Mouse (Mus musculus): Measurements from ENCODE around the gene Mlxipl. TPM values are rescaled to one million over a fixed set of nuclear protein-coding genes. Genes with fewer than 3 reads are reported as not detected.

Gene Mlxipl
- total and polyA plus RNA-seq, 2 experiments from 2014 or later: 0.79 to 1.2 TPM

DNA sequence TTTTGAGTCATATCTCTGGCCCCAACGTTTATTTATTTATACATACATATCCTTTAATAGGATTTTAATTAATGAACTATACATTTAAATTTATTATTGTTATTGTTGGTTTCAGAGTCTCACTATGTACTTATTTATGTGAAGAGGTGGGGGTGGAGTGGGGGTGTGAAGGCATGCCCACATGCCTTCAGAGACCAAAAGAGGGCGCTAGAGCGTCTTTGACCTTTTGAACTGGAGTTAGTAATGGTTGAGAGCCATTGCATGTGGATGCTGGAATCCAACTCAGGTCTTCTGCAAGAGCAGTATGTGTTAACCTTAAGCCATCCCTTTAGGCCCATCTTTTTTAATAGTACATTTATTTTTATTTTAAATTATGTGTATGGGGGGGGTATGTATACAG, 95.9 kb downstream of the Mlxipl start:
- Histone ChIP-seq H3K36me3 (ENCODE audit: insufficient read depth, low read length) (peaks cover 13% of the 10 kb centered on the region), H3K27ac (ENCODE audit: low read depth, low read length) (no peak overlapping the region), H3K4me1 (ENCODE audit: insufficient read depth, low read length) (peaks cover 12% of the 10 kb centered on the region; the same call in 1 of the 2 replicates), H3K9ac (replicated peaks; ENCODE audit: low read length, poor library complexity, severe bottlenecking) (no peak overlapping the region), H3K4me2 (ENCODE audit: low read depth, low read length, poor library complexity, severe bottlenecking) (no peak overlapping the region), H3K27me3 (ENCODE audit: insufficient read depth, low read length) (no peaks in the 10 kb centered on the region), H3K9me3 (ENCODE audit: low read length) (no peaks in the 10 kb centered on the region), H3K4me3 (ENCODE audit: low read depth, low read length) (no peak overlapping the region)
- TF ChIP-seq CTCF (IDR thresholded peaks at IDR 0.05): peak; percentile 37
- WGBS: 40% methylated on average over 3 of the region's 3 CpGs
- no peak for ATAC-seq (ENCODE audit: low FRiP score)
- DNase-seq (ENCODE audit: low spot score): no peak

DNA sequence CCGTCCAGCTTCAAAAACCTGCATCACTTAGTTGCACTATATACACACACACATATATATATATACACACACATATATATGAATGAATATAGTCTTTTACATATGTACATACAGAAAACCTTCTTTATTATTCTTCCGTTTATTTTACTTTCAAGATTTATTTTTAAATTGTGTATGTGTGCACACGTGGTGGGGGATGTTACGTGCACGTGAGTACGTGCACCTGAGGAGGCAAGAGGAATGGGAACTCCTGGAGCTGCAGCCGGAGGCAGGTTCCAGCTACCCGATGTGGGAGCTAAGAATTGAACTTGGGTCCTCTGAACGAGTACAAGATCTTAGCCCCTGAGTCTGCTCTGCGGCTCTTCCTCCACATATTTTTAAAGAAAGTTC, 96.5 kb downstream of the Mlxipl start:
- H3K4me2 ChIP-seq (ENCODE audit: low read depth, low read length, poor library complexity, severe bottlenecking): peak overlapping the region; percentile 80
- 18% methylated on average over 10 of the region's 10 CpGs for WGBS
- no peak for TF ChIP-seq CTCF (IDR thresholded peaks at IDR 0.05)
- H3K4me3 ChIP-seq (ENCODE audit: low read depth, low read length): peak overlapping the region; percentile 100
- no peaks in the 10 kb centered on the region for H3K27me3 ChIP-seq (ENCODE audit: insufficient read depth, low read length)
- ATAC-seq (ENCODE audit: low FRiP score) (peak; percentile 39; the same call in 1 of the 2 replicates), DNase-seq (ENCODE audit: low spot score) (no peak)
- peak overlapping the region; percentile 90 for H3K27ac ChIP-seq (ENCODE audit: low read depth, low read length)
- H3K36me3 ChIP-seq (ENCODE audit: insufficient read depth, low read length): peaks cover 7% of the 10 kb centered on the region
- H3K9me3 ChIP-seq (ENCODE audit: low read length): no peaks in the 10 kb centered on the region
- peaks cover 12% of the 10 kb centered on the region; the same call in 1 of the 2 replicates for H3K4me1 ChIP-seq (ENCODE audit: insufficient read depth, low read length)
- H3K9ac ChIP-seq (replicated peaks; ENCODE audit: low read length, poor library complexity, severe bottlenecking): peak overlapping the region; percentile 90

DNA sequence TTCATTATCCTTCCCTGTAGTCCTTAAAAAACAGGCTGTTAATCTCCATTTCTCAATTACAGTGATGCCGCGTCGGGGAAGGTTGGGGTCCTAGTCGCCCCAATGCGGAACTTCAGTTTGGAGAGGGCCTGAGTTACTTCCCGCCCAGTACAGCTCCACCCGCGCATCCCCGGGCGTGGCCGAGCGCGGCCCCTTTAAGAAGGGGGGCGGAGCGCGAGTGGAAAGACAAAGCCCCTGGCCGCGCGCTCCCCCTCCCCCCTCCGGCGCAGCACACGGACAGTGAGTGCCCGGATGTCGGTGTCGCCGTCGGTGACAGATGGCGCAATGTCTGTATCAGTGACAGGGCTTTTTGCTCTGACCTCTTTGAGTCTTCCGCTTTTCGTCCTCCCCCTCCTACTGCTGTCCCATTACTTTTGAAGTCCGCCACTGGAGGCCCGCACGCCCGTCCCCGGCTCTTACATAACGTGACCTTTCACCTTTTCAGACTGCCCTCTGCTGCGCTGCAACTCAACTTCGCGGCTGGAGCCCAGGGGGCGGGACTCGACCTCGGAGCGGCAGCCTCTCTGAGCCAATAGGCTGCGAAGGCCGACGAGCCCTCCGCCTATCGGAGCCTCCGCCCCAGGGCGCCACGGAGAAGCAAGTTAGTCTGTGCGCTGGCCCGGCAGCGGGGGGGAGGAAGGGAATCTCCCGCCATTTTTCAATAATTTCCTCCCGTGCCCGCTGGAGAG, 97.1 kb downstream of the Mlxipl start, which contains the start of gene Baz1b:
TSS of gene Baz1b (plus strand) at position 644 of the 728 bp plus-strand sequence.
- H3K27me3 ChIP-seq (ENCODE audit: insufficient read depth, low read length): no peaks in the 10 kb centered on the region
- H3K4me1 ChIP-seq (ENCODE audit: insufficient read depth, low read length): peaks cover 12% of the 10 kb centered on the region; the same call in 1 of the 2 replicates
- H3K4me2 ChIP-seq (ENCODE audit: low read depth, low read length, poor library complexity, severe bottlenecking): peak within 1 kb of the TSS; percentile 80
- ATAC-seq (ENCODE audit: low FRiP score) (peak; percentile 97), DNase-seq (ENCODE audit: low spot score) (peak; percentile 99)
- peak within 1 kb of the TSS; percentile 90 for H3K27ac ChIP-seq (ENCODE audit: low read depth, low read length)
- H3K36me3 ChIP-seq (ENCODE audit: insufficient read depth, low read length): peaks cover 5% of the 10 kb centered on the region; the same call in 1 of the 2 replicates
- peak within 1 kb of the TSS; percentile 100 for H3K4me3 ChIP-seq (ENCODE audit: low read depth, low read length)
- no peaks in the 10 kb centered on the region for H3K9me3 ChIP-seq (ENCODE audit: low read length)
- peak within 1 kb of the TSS; percentile 90 for H3K9ac ChIP-seq (replicated peaks; ENCODE audit: low read length, poor library complexity, severe bottlenecking)
- WGBS: under 1% methylated on average over 53 of the region's 57 CpGs
- TF ChIP-seq CTCF (IDR thresholded peaks at IDR 0.05): peak; percentile 41; the same call in 1 of the 2 replicates

- H3K36me3 ChIP-seq (ENCODE audit: insufficient read depth, low read length): peaks cover under 1% of the 10 kb centered on the region; the same call in 1 of the 2 replicates
- H3K9me3 ChIP-seq (ENCODE audit: low read length): no peaks in the 10 kb centered on the region
- TF ChIP-seq CTCF (IDR thresholded peaks at IDR 0.05): no peak
- H3K27me3 ChIP-seq (ENCODE audit: insufficient read depth, low read length): no peaks in the 10 kb centered on the region
- under 1% methylated on average over 81 of the region's 102 CpGs for WGBS
- peak overlapping the region; percentile 80 for H3K4me2 ChIP-seq (ENCODE audit: low read depth, low read length, poor library complexity, severe bottlenecking)
- H3K27ac ChIP-seq (ENCODE audit: low read depth, low read length): peak overlapping the region; percentile 90
- peak overlapping the region; percentile 100 for H3K4me3 ChIP-seq (ENCODE audit: low read depth, low read length)
- DNase-seq (ENCODE audit: low spot score) (no peak), ATAC-seq (ENCODE audit: low FRiP score) (0 out of 2 replicates have a peak, but pooled peaks have one; percentile 4)
- peaks cover 12% of the 10 kb centered on the region; the same call in 1 of the 2 replicates for H3K4me1 ChIP-seq (ENCODE audit: insufficient read depth, low read length)
- peak overlapping the region; percentile 90 for H3K9ac ChIP-seq (replicated peaks; ENCODE audit: low read length, poor library complexity, severe bottlenecking)
Measured at GRCm38 (mm10) chr5:135187349-135188213, 97.9 kb downstream of the Mlxipl start.

Other genes with a start within 250 kb of the Mlxipl start
- not detected in 2 replicates for gene Tmem270, start 183.2 kb upstream of the Mlxipl start, total RNA-seq (2014; rRNA removed)
- gene Tmem270, start 183.2 kb upstream of the Mlxipl start, polyA plus RNA-seq (2015; fragmentation: Nextera tagmentation; extraction: Ambion mirVana): 0.19 TPM in 1 of 2 replicates, not detected in the other
- gene Cldn13, start 174.4 kb upstream of the Mlxipl start, total RNA-seq (2014; rRNA removed): not detected in 2 replicates
- gene Cldn13, start 174.4 kb upstream of the Mlxipl start, polyA plus RNA-seq (2015; fragmentation: Nextera tagmentation; extraction: Ambion mirVana): not detected in 2 replicates
- gene Mettl27, start 157.5 kb upstream of the Mlxipl start, total RNA-seq (2014; rRNA removed): 4.7 and 5.0 TPM in 2 replicates
- 7.2 and 7.5 TPM in 2 replicates for gene Mettl27, start 157.5 kb upstream of the Mlxipl start, polyA plus RNA-seq (2015; fragmentation: Nextera tagmentation; extraction: Ambion mirVana)
- 0.77 TPM in 1 of 2 replicates, not detected in the other for gene Cldn4, start 143.0 kb upstream of the Mlxipl start, total RNA-seq (2014; rRNA removed)
- gene Cldn4, start 143.0 kb upstream of the Mlxipl start, polyA plus RNA-seq (2015; fragmentation: Nextera tagmentation; extraction: Ambion mirVana): not detected in 2 replicates
- 2.2 and 3.1 TPM in 2 replicates for gene Cldn3, start 103.7 kb upstream of the Mlxipl start, total RNA-seq (2014; rRNA removed)
- 3.0 and 3.3 TPM in 2 replicates for gene Cldn3, start 103.7 kb upstream of the Mlxipl start, polyA plus RNA-seq (2015; fragmentation: Nextera tagmentation; extraction: Ambion mirVana)
- gene Abhd11, start 80.7 kb upstream of the Mlxipl start, total RNA-seq (2014; rRNA removed): 56.8 and 64.4 TPM in 2 replicates
- 85.3 and 85.6 TPM in 2 replicates for gene Abhd11, start 80.7 kb upstream of the Mlxipl start, polyA plus RNA-seq (2015; fragmentation: Nextera tagmentation; extraction: Ambion mirVana)
- gene Stx1a, start 66.4 kb upstream of the Mlxipl start, total RNA-seq (2014; rRNA removed): 165 and 175 TPM in 2 replicates
- gene Stx1a, start 66.4 kb upstream of the Mlxipl start, polyA plus RNA-seq (2015; fragmentation: Nextera tagmentation; extraction: Ambion mirVana): 190 and 202 TPM in 2 replicates
- 13.5 and 21.4 TPM in 2 replicates for gene Dnajc30, start 25.7 kb upstream of the Mlxipl start, total RNA-seq (2014; rRNA removed)
- 52.5 and 52.8 TPM in 2 replicates for gene Dnajc30, start 25.7 kb upstream of the Mlxipl start, polyA plus RNA-seq (2015; fragmentation: Nextera tagmentation; extraction: Ambion mirVana)
- gene Bud23, start 24.9 kb upstream of the Mlxipl start, total RNA-seq (2014; rRNA removed): 48.3 and 49.9 TPM in 2 replicates
- 63.6 and 65.5 TPM in 2 replicates for gene Bud23, start 24.9 kb upstream of the Mlxipl start, polyA plus RNA-seq (2015; fragmentation: Nextera tagmentation; extraction: Ambion mirVana)
- gene Vps37d, start 11.6 kb upstream of the Mlxipl start, total RNA-seq (2014; rRNA removed): 95.4 and 107 TPM in 2 replicates
- gene Vps37d, start 11.6 kb upstream of the Mlxipl start, polyA plus RNA-seq (2015; fragmentation: Nextera tagmentation; extraction: Ambion mirVana): 31.2 and 32.0 TPM in 2 replicates
- gene Tbl2, start 59.8 kb downstream of the Mlxipl start, total RNA-seq (2014; rRNA removed): 28.6 and 62.9 TPM in 2 replicates
- gene Tbl2, start 59.8 kb downstream of the Mlxipl start, polyA plus RNA-seq (2015; fragmentation: Nextera tagmentation; extraction: Ambion mirVana): 8.9 and 10.0 TPM in 2 replicates
- gene Bcl7b, start 78.4 kb downstream of the Mlxipl start, total RNA-seq (2014; rRNA removed): 20.0 and 33.2 TPM in 2 replicates
- 39.2 and 39.7 TPM in 2 replicates for gene Bcl7b, start 78.4 kb downstream of the Mlxipl start, polyA plus RNA-seq (2015; fragmentation: Nextera tagmentation; extraction: Ambion mirVana)
- 33.4 and 41.3 TPM in 2 replicates for gene Baz1b, start 97.4 kb downstream of the Mlxipl start, total RNA-seq (2014; rRNA removed)
- gene Baz1b, start 97.4 kb downstream of the Mlxipl start, polyA plus RNA-seq (2015; fragmentation: Nextera tagmentation; extraction: Ambion mirVana): 10.9 and 12.5 TPM in 2 replicates
- 25.9 and 38.7 TPM in 2 replicates for gene Fzd9, start 161.3 kb downstream of the Mlxipl start, total RNA-seq (2014; rRNA removed)
- gene Fzd9, start 161.3 kb downstream of the Mlxipl start, polyA plus RNA-seq (2015; fragmentation: Nextera tagmentation; extraction: Ambion mirVana): 14.6 and 14.9 TPM in 2 replicates

Measured in midbrain, postnatal 0 days (tissue).